Mouse (Mus musculus): ENCODE results near the gene Schip1.

Gene Schip1

DNA sequence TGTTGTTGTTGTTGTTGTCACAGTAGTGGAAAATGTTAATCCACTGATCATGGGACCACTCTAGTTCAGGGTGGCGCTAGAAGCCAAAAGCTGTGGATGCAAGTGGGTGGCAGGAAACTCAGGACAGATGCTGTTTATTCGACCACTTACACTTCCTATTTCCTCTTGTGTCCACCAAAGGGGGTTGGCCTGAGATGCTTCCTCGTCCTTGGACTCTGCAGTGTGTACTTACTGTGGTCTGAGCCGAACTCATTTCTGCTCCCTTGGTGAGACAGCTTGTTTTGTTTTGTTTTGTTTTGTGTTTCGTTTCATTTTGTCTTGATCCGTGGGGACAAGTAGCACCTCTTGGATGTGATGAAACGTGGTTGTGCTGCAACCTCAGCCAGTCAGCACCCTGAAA is 578.3 kb downstream of the Schip1 start:
- in situ Hi-C loops (cut with MboI; ENCODE audit: low pct_unique_long_range_greater_than_20kb in 1 of 2, low sequenced_read_pairs in 2 of 2, unreplicated experiment in 1 of 2) = no loop called here

DNA sequence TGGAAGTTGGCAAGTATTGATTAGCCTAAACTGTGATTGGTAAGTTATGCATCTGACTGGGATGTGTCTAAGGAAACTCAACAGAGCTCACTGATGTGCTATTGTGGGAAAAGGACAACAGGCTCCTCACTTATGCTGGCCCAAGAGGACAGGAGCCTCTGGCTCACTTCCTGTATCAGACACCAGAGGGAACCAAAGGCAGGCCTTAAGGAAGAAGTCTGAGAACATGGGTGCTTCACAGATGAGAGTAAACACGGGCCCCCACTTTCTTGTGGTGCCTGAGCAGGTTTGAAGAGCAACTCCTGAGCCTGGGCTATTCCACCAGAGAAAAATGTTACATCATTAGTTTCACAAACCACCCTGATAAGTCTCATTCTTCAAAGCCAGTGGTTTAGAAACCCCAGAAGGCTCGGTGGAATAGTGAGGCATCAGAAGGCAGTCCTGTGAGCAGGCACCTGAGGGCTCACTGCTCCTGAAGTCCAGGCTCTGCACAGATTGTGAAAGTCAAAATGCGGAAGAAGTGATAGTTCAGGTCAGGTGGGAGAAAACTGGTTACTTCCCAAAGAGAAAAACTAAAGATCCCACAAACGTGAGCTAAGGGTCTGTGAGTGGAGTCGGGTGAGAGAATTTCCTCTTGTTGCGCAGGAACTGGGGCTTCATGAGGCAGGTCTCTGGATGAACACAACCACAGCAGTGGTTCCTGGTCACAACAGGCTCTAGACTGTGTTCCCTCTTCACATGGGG is 582.0 kb downstream of the Schip1 start:
- in situ Hi-C loops (cut with MboI; ENCODE audit: low pct_unique_long_range_greater_than_20kb in 1 of 2, low sequenced_read_pairs in 2 of 2, unreplicated experiment in 1 of 2) = no loop called here

DNA sequence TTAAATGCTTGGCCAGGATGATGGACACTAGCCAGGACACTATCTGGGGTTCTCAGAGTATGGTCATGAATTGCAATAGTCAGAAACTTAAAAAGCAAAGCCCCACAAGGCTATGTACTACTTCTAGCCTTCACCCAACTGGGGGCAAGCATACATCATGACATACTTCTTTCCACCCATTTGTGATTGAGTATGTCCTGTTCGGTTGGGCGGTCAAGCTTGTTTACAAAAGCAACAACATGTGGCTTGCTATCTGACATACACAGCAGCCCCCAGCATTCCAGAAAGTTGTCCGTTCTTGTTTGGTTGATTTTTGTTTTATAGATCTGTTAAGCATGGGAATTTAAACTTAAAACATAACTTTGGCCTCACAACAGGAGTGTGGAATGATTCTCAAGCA is 582.7 kb downstream of the Schip1 start:
- in situ Hi-C loops (cut with MboI; ENCODE audit: low pct_unique_long_range_greater_than_20kb in 1 of 2, low sequenced_read_pairs in 2 of 2, unreplicated experiment in 1 of 2) = no loop called here

DNA sequence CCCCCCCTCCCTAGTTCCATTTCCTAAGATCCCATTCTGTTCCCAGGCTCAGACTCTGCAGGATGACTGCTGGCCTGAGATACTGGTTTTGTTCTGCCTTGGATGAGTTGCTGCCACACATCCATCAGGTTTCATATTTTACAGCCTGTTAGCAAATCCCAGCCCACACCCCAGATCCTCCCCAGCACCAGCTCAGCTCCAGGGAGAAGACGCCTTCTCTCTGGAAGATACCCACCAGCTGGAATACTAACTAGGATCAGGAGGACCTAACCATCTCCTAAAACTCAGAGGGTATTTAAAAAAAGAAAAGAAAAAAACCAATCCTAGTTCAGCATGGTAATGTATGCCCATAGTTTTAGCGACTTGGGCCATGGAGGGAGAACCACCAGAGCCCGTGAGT is 585.6 kb downstream of the Schip1 start:
- in situ Hi-C loops (cut with MboI; ENCODE audit: low pct_unique_long_range_greater_than_20kb in 1 of 2, low sequenced_read_pairs in 2 of 2, unreplicated experiment in 1 of 2) = no loop called here

DNA sequence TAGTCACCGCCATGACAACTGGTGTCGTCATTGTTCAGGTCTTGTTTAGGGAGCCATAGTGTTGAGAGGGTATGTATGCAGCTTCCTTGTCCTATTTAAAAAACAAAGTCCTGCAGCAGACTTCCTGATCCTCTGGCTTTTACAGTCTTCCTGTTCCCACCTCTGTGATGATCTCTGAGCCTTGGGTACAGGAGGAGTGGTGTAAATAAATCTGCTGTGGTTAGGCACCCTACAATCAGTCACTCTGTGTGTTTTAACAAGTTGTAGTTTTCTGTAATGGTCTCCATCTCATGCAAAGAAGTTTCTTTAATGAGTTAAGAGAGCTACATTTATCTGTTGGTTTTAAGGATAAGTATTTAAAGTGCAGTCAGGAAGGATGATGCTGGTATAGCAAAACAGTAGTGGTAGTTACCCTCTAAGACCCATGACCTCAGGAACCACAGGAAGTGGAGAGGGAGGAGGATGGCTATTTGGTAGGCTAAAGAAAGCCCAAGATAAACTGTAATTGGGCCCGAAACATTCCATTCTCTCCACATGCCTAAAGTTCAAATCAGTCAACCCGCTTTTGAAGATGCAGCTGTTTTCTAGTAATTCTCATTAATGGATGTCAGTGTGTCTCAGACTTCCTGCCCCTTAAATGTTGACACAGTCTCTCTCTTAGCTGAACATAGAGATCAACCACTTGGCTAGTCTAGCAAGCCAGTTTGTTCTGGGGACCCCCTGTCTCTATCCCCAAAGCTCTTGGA is 592.2 kb downstream of the Schip1 start:
- in situ Hi-C loops (cut with MboI; ENCODE audit: low pct_unique_long_range_greater_than_20kb in 1 of 2, low sequenced_read_pairs in 2 of 2, unreplicated experiment in 1 of 2) = no loop called here

DNA sequence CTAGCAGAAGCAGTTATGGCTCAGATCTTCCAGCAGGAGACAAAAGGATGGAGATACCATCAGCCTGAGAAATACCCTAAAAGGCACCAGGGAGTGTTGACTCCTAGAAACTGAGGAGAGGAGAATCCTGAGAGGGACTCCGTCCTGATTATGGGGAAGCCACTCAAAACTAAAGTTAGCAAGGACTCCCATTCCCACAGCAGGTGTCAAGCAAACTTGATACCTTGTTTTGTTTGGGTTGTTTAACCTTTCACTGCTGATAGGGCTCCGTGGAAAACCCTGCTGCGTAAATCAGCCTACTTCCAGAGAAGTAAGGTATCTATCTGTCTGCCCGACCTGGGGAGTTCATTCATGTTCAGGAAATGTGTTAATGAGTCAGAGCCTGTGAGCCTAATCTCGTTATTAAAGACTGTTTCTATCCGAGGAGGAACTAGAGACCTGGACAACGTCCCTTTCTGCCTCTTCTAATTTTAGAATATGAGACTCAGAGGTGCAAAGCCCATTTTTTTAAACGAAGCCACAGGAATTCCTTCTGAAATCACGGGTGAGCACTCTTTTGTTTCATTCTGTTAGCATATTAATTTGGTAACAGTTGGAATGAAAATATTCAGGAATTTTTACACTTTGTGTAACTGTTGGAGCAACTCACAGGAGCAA is 593.1 kb downstream of the Schip1 start:
- in situ Hi-C loops (cut with MboI; ENCODE audit: low pct_unique_long_range_greater_than_20kb in 1 of 2, low sequenced_read_pairs in 2 of 2, unreplicated experiment in 1 of 2) = no loop called here

DNA sequence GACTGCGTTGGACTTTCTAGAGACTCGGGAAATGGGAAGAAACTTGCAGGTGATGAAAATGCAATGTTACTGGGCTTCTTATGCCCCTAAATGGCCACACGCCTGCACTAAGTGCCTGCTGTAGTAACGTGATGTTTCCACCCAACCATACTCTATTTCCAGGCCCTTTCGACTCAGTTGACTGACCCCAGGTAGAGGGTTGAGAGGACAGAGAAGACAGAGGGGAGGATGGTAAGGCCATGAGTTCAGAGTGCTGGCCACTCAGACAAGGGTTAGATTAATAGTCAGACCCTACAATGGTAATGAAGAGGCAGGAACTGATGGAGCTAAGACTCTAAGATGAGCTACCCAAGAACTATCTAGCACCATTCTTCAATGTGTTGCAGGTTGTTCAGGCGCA is 595.4 kb downstream of the Schip1 start:
- in situ Hi-C loops (cut with MboI; ENCODE audit: low pct_unique_long_range_greater_than_20kb in 1 of 2, low sequenced_read_pairs in 2 of 2, unreplicated experiment in 1 of 2) = no loop called here

DNA sequence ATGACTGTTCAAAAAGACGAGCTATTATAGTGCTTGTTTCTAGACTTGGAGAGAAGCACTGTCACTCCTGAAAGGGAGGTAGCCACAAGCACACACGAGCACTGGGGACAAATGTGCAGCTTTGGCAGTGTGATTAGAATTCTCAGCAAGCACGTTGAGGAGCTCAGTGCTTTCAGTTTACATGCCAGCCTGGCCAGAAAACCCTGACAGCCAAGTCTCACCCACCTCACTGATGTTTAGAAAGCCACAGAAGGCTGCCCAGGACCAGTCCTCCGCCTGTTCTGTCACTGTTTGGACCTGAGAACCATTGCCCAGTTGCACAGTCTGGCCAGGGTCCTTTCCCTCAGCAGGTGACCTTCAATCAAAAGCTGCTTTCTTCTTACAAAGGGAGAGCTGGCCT is 595.9 kb downstream of the Schip1 start:
- in situ Hi-C loops (cut with MboI; ENCODE audit: low pct_unique_long_range_greater_than_20kb in 1 of 2, low sequenced_read_pairs in 2 of 2, unreplicated experiment in 1 of 2) = no loop called here

DNA sequence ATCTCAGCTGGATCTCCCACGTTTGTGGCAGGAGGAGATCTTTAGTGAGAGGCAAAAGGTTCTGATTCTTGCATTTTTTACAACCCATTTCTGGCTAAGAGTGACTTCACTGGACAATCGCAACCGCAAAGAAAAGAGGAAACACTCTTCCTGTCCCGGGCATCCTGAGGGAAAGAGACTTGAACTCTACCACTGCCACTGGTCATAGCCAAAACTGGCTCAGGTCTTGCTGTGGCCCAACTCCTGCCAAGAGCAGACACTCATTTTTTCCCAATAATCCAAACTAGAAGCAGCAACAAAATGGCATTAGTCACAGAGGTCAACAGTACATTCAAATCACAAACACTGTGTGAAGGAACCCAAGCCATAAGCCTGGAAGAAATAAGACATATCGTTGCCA is 597.8 kb downstream of the Schip1 start:
- in situ Hi-C loops (cut with MboI; ENCODE audit: low pct_unique_long_range_greater_than_20kb in 1 of 2, low sequenced_read_pairs in 2 of 2, unreplicated experiment in 1 of 2) = no loop called here

DNA sequence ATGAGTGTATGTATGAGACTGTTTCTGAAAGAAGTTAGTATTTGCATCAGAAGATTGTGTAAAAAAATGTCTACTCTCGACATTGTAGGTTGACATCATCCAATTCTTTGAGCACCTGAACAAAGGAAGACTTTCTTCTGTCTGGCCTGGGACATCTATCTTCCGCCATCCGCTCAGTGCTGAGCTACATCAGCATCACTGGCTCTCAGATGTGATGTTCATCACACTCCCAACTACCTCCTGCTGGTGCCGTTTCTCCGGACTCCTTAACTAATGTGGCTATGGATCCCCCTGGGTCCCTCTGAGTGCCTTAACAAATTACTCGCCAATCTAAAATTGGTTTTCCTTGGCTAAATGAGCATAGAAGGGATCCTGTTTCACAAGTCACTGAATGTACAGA is 599.7 kb downstream of the Schip1 start:
- in situ Hi-C loops (cut with MboI; ENCODE audit: low pct_unique_long_range_greater_than_20kb in 1 of 2, low sequenced_read_pairs in 2 of 2, unreplicated experiment in 1 of 2) = no loop called here

DNA sequence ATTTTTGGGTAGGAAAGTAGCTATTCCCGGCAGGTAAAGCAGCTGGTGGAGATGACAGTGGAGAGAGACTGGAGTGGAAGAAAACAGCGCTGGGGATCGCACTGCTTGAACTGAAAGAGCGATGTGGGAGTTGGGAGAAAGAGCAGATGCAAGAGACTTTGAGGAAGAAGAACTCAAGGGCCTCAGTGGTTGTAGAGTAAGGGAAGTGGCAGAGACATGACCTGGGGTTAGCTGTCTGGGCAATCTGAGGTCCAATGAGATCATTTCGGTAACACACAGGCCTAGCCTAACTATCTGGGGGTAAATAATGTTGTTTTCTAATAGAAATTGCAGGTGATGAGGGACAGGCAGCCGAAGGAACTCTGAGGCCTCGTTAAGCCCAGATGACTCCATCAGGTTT is 601.8 kb downstream of the Schip1 start:
- in situ Hi-C loops (cut with MboI; ENCODE audit: low pct_unique_long_range_greater_than_20kb in 1 of 2, low sequenced_read_pairs in 2 of 2, unreplicated experiment in 1 of 2) = no loop called here

DNA sequence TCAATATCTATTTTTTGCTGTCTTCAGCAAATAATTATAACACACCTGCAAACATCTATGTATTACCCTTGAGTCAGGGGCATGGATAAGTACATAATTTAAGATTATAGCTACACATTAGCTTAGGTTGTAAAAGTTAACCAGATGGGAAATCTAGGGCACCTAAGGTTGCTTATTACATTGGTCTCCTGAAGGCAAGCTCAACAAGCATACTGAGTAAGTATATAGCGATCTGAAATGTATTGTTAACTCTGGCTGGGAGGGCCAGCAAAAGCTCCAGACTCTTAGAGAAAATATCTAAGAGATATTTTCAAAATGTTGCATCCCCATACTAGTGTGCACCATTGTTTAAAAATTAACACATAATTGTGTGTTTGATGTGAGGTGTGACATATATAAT is 603.2 kb downstream of the Schip1 start:
- in situ Hi-C loops (cut with MboI; ENCODE audit: low pct_unique_long_range_greater_than_20kb in 1 of 2, low sequenced_read_pairs in 2 of 2, unreplicated experiment in 1 of 2) = no loop called here

DNA sequence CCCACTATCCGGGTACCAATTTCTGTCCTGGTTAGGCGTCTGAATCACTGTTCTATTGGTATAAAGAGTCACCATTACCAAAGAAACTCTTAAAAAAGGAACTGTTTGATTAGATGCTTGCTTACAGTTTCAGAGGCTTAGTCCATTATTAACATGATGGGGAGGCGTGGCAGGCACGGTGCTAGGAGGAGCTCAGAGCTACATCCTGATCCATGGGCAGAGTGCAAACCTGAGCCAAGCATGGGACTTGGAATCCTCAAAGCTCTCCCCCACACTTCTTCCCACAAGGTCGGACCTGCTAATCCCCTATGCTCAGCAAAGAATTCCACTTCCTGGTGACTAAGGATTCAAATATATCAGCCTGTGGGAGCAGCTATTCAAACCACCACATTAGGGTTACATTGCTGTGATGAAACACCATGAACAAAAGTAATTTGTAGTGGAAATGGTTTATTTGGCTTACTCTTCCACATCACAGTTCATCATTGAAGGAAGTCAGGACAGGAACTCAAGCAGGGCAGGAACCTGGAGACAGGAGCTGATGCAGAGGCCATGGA is 604.9 kb downstream of the Schip1 start:
- in situ Hi-C loops (cut with MboI; ENCODE audit: low pct_unique_long_range_greater_than_20kb in 1 of 2, low sequenced_read_pairs in 2 of 2, unreplicated experiment in 1 of 2) = no loop called here

DNA sequence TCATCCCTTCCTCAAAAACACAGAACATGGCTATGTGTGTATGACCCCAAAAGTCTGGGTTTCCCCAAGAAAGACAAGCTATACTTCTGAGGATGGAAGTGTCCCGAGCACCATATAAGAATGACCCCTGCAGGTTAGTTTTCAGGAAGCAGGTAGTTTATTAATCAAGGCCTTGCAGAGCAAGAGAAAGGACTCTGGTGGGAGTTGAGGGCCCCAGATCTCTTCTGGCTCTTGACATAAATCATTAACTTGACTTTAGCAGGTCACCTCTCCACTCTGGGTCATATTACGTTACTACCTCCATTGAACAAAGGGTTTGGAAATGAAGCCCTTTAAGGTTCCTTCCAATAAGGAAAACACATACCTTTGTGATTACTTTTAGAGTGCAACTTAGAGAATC is 610.1 kb downstream of the Schip1 start:
- in situ Hi-C loops (cut with MboI; ENCODE audit: low pct_unique_long_range_greater_than_20kb in 1 of 2, low sequenced_read_pairs in 2 of 2, unreplicated experiment in 1 of 2) = no loop called here

DNA sequence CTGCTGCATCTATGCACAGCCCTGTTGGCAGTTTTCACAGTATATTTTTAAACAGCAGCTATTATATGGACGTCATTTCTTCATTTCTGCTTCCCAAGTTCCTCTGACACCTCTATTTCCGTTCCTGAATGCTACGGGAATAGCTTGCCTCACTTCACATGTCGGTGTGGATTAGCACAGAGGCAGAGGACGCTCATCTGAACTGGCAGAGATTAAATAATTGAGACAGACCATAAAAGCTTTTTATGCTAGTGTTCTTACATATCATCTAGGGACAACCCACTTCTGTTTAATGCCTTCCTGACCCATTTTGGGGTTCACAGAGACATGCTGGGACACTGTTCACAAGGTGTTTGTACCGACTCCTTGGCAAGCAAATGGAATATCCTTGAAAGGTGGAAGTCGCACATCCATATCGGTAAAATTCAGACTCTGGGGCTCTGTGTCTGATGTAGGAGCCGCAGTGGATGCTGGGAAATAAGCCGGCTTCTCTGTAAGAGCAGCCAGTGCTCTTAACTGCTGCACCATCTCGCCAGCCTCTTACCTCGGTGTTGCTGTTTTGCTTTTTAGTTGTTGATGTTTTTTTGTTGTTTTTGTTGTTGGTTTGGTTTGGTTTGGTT is 610.7 kb downstream of the Schip1 start:
- in situ Hi-C loops (cut with MboI; ENCODE audit: low pct_unique_long_range_greater_than_20kb in 1 of 2, low sequenced_read_pairs in 2 of 2, unreplicated experiment in 1 of 2) = no loop called here
